Mouse (Mus musculus) limb, embryonic 13.5 days (tissue): ENCODE measurements at regions not wholly inside any gene's neighbourhood (a gene's known extent, or its start where the extent isn't known, plus 50 kb on each side); places are given as distances from the start of the nearest gene placed in this dataset.

Experiments used
- ATAC-seq: fragments of 200-750 bp; cut with Nextera tagmentation; 2 replicates; pipeline ENCODE4 v1.8.0; 2017; ENCODE audit warnings: low read depth, moderate number of reproducible peaks, moderate TSS enrichment; ENCODE audit not compliant: low FRiP score
- H3K27ac ChIP-seq: fragments of 300-500 bp; sonication (generic); 2 replicates; pipeline ENCODE4 v1.5.1; 2015; ENCODE audit warnings: inconsistent platforms, mild to moderate bottlenecking, moderate library complexity
- H3K27me3 ChIP-seq: fragments of 300-500 bp; sonication (generic); 2 replicates; pipeline ENCODE4 v1.6.1; 2015; ENCODE audit warnings: mild to moderate bottlenecking, inconsistent platforms
- H3K36me3 ChIP-seq: fragments of 300-500 bp; sonication (generic); 2 replicates; pipeline ENCODE4 v1.6.1; 2015; ENCODE audit warnings: inconsistent platforms, mild to moderate bottlenecking, moderate library complexity
- H3K4me1 ChIP-seq: fragments of 300-500 bp; sonication (generic); 2 replicates; pipeline ENCODE4 v1.6.1; 2015; ENCODE audit warnings: inconsistent platforms
- H3K4me2 ChIP-seq: fragments of 300-500 bp; sonication (generic); replicated peaks from 2 replicates; pipeline ENCODE4 v1.6.1; 2015; ENCODE audit warnings: inconsistent platforms, mild to moderate bottlenecking, moderate library complexity
- H3K4me3 ChIP-seq: fragments of 300-500 bp; sonication (generic); 2 replicates; pipeline ENCODE4 v1.5.1; 2015; ENCODE audit warnings: moderate library complexity, mild to moderate bottlenecking, inconsistent platforms
- H3K9ac ChIP-seq: fragments of 300-500 bp; sonication (generic); 2 replicates; pipeline ENCODE4 v1.6.1; 2015; ENCODE audit warnings: mild to moderate bottlenecking, inconsistent platforms
- H3K9me3 ChIP-seq: fragments of 300-500 bp; sonication (generic); 2 replicates; pipeline ENCODE4 v1.6.1; 2016; ENCODE audit warnings: inconsistent platforms
- WGBS: fragments of 180-500 bp; shearing (Covaris S2); methylation state at CpG from one replicate; pipeline ENCODE4 v1.1.7; 2015; 5-methylcytosine and 5-hydroxymethylcytosine counted together

DNA sequence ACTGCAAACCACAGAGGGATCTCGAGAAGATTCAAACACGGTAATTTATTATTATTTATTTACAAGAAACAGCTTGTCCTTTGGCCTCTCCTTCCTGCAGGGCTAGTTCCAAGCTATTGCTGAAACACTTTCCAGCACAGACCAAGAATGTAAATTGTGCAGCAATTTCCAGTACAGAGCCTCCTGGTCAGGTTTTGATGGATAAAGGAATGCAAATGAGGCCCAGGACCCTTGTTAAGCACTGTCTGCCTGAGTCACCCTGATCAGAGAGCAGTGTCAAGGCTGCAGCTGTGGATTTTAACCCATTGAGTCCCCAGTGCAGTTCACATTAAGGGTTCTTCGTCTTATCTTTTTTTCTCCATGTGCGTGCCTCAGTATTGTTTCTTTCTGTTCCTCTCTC is 142.3 kb upstream of the Zkscan2 start:
- Histone ChIP-seq H3K4me3 (no peak overlapping the region), H3K36me3 (no peaks in the 10 kb centered on the region), H3K4me1 (no peaks in the 10 kb centered on the region), H3K27ac (no peak overlapping the region), H3K27me3 (no peaks in the 10 kb centered on the region), H3K9me3 (no peaks in the 10 kb centered on the region), H3K4me2 (no peak overlapping the region), H3K9ac (no peak overlapping the region)
- WGBS: 33% methylated on average over 4 of the region's 4 CpGs
- ATAC-seq: no peak

- H3K27ac ChIP-seq: no peak overlapping the region
- H3K4me3 ChIP-seq: no peak overlapping the region
- no peaks in the 10 kb centered on the region for H3K9me3 ChIP-seq
- WGBS: 31% methylated on average over 2 of the region's 2 CpGs
- H3K9ac ChIP-seq: no peak overlapping the region
- ATAC-seq: no peak
- H3K4me1 ChIP-seq: no peaks in the 10 kb centered on the region
- H3K36me3 ChIP-seq: no peaks in the 10 kb centered on the region
- H3K27me3 ChIP-seq: no peaks in the 10 kb centered on the region
- no peak overlapping the region for H3K4me2 ChIP-seq
Observed at GRCm38 (mm10) chr7:123643426-123643825, 143.2 kb upstream of the Zkscan2 start.

GRCm38 (mm10) chr7:123645521-123645920 is 145.3 kb upstream of the Zkscan2 start:
- ATAC-seq: no peak

GRCm38 (mm10) chr7:123665459-123665858 is 165.2 kb upstream of the Zkscan2 start:
- H3K27me3 ChIP-seq: no peaks in the 10 kb centered on the region
- H3K36me3 ChIP-seq: no peaks in the 10 kb centered on the region
- WGBS: 46% methylated on average over 5 of the region's 5 CpGs
- no peaks in the 10 kb centered on the region for H3K9me3 ChIP-seq
- no peaks in the 10 kb centered on the region for H3K4me1 ChIP-seq
- H3K4me2 ChIP-seq: no peak overlapping the region
- H3K9ac ChIP-seq: no peak overlapping the region
- H3K27ac ChIP-seq: no peak overlapping the region
- H3K4me3 ChIP-seq: no peak overlapping the region
- ATAC-seq: no peak

More at GRCm38 (mm10) chr7:123645521-123645920, 145.3 kb upstream of the Zkscan2 start:
- Histone ChIP-seq H3K36me3 (no peaks in the 10 kb centered on the region), H3K27me3 (no peaks in the 10 kb centered on the region), H3K9ac (no peak overlapping the region), H3K9me3 (no peaks in the 10 kb centered on the region), H3K4me1 (no peaks in the 10 kb centered on the region), H3K4me3 (no peak overlapping the region), H3K4me2 (no peak overlapping the region), H3K27ac (no peak overlapping the region)
- WGBS: 72% methylated on average over 3 of the region's 3 CpGs

- H3K4me1 ChIP-seq: no peaks in the 10 kb centered on the region
- no peaks in the 10 kb centered on the region for H3K27me3 ChIP-seq
- no peaks in the 10 kb centered on the region for H3K36me3 ChIP-seq
- no peak overlapping the region for H3K4me2 ChIP-seq
- 83% methylated on average over 3 of the region's 3 CpGs for WGBS
- H3K27ac ChIP-seq: no peak overlapping the region
- H3K9me3 ChIP-seq: no peaks in the 10 kb centered on the region
- H3K4me3 ChIP-seq: no peak overlapping the region
- no peak for ATAC-seq
- H3K9ac ChIP-seq: no peak overlapping the region
Observed at GRCm38 (mm10) chr7:123684762-123685161, 184.5 kb upstream of the Zkscan2 start.

GRCm38 (mm10) chr7:123686547-123686946 is 186.3 kb upstream of the Zkscan2 start:
- ATAC-seq: no peak
- Histone ChIP-seq H3K4me3 (no peak overlapping the region), H3K9ac (no peak overlapping the region), H3K27ac (no peak overlapping the region), H3K9me3 (no peaks in the 10 kb centered on the region), H3K4me2 (no peak overlapping the region), H3K4me1 (no peaks in the 10 kb centered on the region), H3K36me3 (no peaks in the 10 kb centered on the region), H3K27me3 (no peaks in the 10 kb centered on the region)
- 78% methylated on average over 3 of the region's 3 CpGs for WGBS

DNA sequence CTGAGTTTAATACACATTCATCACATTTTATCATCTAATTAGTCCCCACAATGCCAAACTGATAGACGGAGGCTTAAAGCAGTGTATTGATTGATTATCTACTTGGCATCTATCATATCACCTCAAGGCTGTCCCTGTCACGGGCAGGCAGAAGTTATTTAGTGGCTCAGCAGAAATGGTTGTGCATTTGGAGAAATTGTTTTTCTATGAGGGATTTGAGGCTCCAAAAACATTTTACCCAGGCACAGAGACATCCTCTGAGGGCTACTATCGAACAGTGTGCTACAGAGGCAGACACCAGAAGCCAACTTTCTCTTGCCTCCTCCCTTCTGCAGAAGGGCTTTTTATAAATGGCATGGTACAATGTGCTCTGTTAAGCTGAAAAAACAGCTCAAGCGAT is 230.8 kb upstream of the Zkscan2 start:
- H3K4me2 ChIP-seq: no peak overlapping the region
- no peaks in the 10 kb centered on the region for H3K27me3 ChIP-seq
- no peaks in the 10 kb centered on the region for H3K9me3 ChIP-seq
- 70% methylated on average over 4 of the region's 4 CpGs for WGBS
- no peak overlapping the region for H3K4me3 ChIP-seq
- no peaks in the 10 kb centered on the region for H3K4me1 ChIP-seq
- H3K9ac ChIP-seq: no peak overlapping the region
- H3K36me3 ChIP-seq: no peaks in the 10 kb centered on the region
- ATAC-seq: no peak
- H3K27ac ChIP-seq: no peak overlapping the region

GRCm38 (mm10) chr7:123733061-123733460 is 232.8 kb upstream of the Zkscan2 start:
- no peak overlapping the region for H3K4me3 ChIP-seq
- no peak overlapping the region for H3K9ac ChIP-seq
- WGBS: 79% methylated on average over 3 of the region's 3 CpGs
- no peak overlapping the region for H3K27ac ChIP-seq
- H3K9me3 ChIP-seq: no peaks in the 10 kb centered on the region
- no peaks in the 10 kb centered on the region for H3K4me1 ChIP-seq
- no peaks in the 10 kb centered on the region for H3K36me3 ChIP-seq
- H3K4me2 ChIP-seq: no peak overlapping the region
- ATAC-seq: no peak
- no peaks in the 10 kb centered on the region for H3K27me3 ChIP-seq

GRCm38 (mm10) chr7:123747986-123748385 is 234.7 kb upstream of the Hs3st4 start:
- no peaks in the 10 kb centered on the region for H3K27me3 ChIP-seq
- H3K4me1 ChIP-seq: no peaks in the 10 kb centered on the region
- no peak overlapping the region for H3K9ac ChIP-seq
- no peaks in the 10 kb centered on the region for H3K36me3 ChIP-seq
- H3K4me3 ChIP-seq: no peak overlapping the region
- ATAC-seq: no peak
- H3K9me3 ChIP-seq: no peaks in the 10 kb centered on the region
- 70% methylated on average over 4 of the region's 4 CpGs for WGBS
- no peak overlapping the region for H3K27ac ChIP-seq
- no peak overlapping the region for H3K4me2 ChIP-seq

- Histone ChIP-seq H3K4me1 (no peaks in the 10 kb centered on the region), H3K4me2 (no peak overlapping the region), H3K4me3 (no peak overlapping the region), H3K27ac (no peak overlapping the region), H3K27me3 (no peaks in the 10 kb centered on the region), H3K9ac (no peak overlapping the region), H3K36me3 (no peaks in the 10 kb centered on the region), H3K9me3 (no peaks in the 10 kb centered on the region)
- WGBS: 82% methylated on average over 3 of the region's 3 CpGs
- no peak for ATAC-seq
Observed at GRCm38 (mm10) chr7:123753252-123753651, 229.4 kb upstream of the Hs3st4 start.

GRCm38 (mm10) chr7:123795036-123795435 is 187.6 kb upstream of the Hs3st4 start:
- no peaks in the 10 kb centered on the region for H3K9me3 ChIP-seq
- H3K4me1 ChIP-seq: no peaks in the 10 kb centered on the region
- H3K4me3 ChIP-seq: no peak overlapping the region
- no peaks in the 10 kb centered on the region for H3K27me3 ChIP-seq
- WGBS: 86% methylated on average over 2 of the region's 2 CpGs
- H3K36me3 ChIP-seq: no peaks in the 10 kb centered on the region
- ATAC-seq: no peak
- no peak overlapping the region for H3K4me2 ChIP-seq
- H3K9ac ChIP-seq: no peak overlapping the region
- no peak overlapping the region for H3K27ac ChIP-seq

DNA sequence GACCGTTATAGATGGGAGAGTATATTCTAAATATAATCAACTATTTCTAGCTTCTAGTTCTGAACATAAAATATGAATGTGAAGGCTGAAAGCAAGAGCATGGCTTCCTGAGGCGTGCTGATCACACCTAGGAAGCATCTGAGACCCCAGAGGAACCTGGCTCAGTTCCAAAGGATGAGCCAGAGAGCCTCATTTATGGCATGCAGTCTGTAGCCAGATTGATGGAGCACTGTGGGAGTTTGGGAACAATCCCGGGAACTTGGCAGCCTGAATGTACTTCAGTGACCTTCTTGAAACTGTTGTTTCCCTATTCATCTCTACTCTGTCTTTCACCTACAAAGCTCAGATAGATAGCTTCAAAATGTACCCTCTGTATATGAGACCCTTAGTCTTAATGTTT is 186.6 kb upstream of the Hs3st4 start:
- no peaks in the 10 kb centered on the region for H3K36me3 ChIP-seq
- no peaks in the 10 kb centered on the region for H3K9me3 ChIP-seq
- H3K9ac ChIP-seq: no peak overlapping the region
- ATAC-seq: no peak
- no peaks in the 10 kb centered on the region for H3K4me1 ChIP-seq
- H3K4me2 ChIP-seq: no peak overlapping the region
- WGBS: 69% methylated on average over 3 of the region's 3 CpGs
- H3K27me3 ChIP-seq: no peaks in the 10 kb centered on the region
- H3K27ac ChIP-seq: no peak overlapping the region
- no peak overlapping the region for H3K4me3 ChIP-seq

DNA sequence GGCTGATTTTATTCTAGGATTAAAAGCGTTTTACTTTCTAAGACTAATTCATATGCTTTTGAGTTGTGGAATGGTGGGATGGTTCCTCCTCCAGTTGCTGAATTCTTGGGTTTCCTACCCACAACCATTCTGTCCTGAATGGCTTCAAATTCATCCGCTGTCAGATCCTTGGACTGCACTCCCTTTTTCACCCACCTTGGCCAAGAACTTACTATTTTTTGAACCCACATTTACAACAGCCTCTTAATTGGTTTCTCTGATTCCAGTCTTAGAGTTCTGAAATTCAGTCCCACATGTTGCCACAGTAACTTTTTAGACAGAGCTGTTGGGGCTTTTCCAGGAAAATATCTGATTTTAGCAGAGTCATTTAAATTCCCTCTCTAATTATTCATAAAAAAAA is 177.0 kb upstream of the Hs3st4 start:
- 88% methylated on average over 2 of the region's 2 CpGs for WGBS
- no peaks in the 10 kb centered on the region for H3K36me3 ChIP-seq
- H3K4me3 ChIP-seq: no peak overlapping the region
- H3K27ac ChIP-seq: no peak overlapping the region
- H3K27me3 ChIP-seq: no peaks in the 10 kb centered on the region
- H3K4me2 ChIP-seq: no peak overlapping the region
- ATAC-seq: no peak
- H3K9me3 ChIP-seq: no peaks in the 10 kb centered on the region
- H3K4me1 ChIP-seq: no peaks in the 10 kb centered on the region
- no peak overlapping the region for H3K9ac ChIP-seq
